Mouse (Mus musculus): ENCODE measurements around the gene Zfp952. TPM values are rescaled to one million over a fixed set of nuclear protein-coding genes. Genes with fewer than 3 reads are reported as not detected.

The Zfp952 gene
- total and polyA plus RNA-seq, 3 experiments, result 4.2 to 5.7 (median 5.5) TPM

GRCm38 (mm10) chr17:32947215-32947914 lies 45.6 kb upstream of the Zfp952 start, which contains the start of gene Cyp4f13 (continued):
- TF ChIP-seq NELFE (IDR thresholded peaks at IDR 0.05; ENCODE audit: low read depth, low read length), result peak; percentile 80

GRCm38 (mm10) chr17:32950136-32950535 lies 42.8 kb upstream of the Zfp952 start:
- Histone ChIP-seq H3K36me3 (replicated peaks in 1 of 2; ENCODE audit: control insufficient read depth in 1 of 2, insufficient read depth in 1 of 2, low read length in 1 of 2) (peaks cover 0 to 3% of the 10 kb centered on the region in 2 experiments), H3K27ac (ENCODE audit: insufficient read depth, low read depth) (no peak overlapping the region), H3K9me3 (replicated peaks; ENCODE audit: low read length) (no peaks in the 10 kb centered on the region), H3K4me2 (ENCODE audit: insufficient read depth, low read depth, poor library complexity, severe bottlenecking) (no peak overlapping the region), H3K27me3 (replicated peaks) (no peaks in the 10 kb centered on the region), H3K4me1 (ENCODE audit: control insufficient read depth in 1 of 2, insufficient read depth in 2 of 2) (peaks cover 9 to 22% of the 10 kb centered on the region in 2 experiments), H3K9ac (ENCODE audit: insufficient read depth, low read depth) (no peak overlapping the region), H3K79me2 (replicated peaks; ENCODE audit: control insufficient read depth, extremely low read depth, insufficient read depth, poor library complexity, severe bottlenecking) (no peaks in the 10 kb centered on the region), H3K4me3 (replicated peaks in 1 of 3; ENCODE audit: low read depth in 2 of 3, low read length in 2 of 3, poor library complexity in 1 of 3) (no peak overlapping the region)
- in situ Hi-C loops (cut with MboI; ENCODE audit: low pct_ligation_motif_present, low pct_unique_long_range_greater_than_20kb, low sequenced_read_pairs), result no loop called here
- no peak for DNase-seq (ENCODE audit: extremely low read depth)
- TF ChIP-seq CTCF (conservative IDR thresholded peaks at IDR 0.05 in 1 of 2, IDR thresholded peaks at IDR 0.05 in 1 of 2; ENCODE audit: low read depth in 2 of 2, low read length in 2 of 2) (no peak), JUND (conservative IDR thresholded peaks at IDR 0.05; ENCODE audit: low read depth, low read length) (no peak), USF1 (IDR thresholded peaks at IDR 0.05; ENCODE audit: low read depth, low read length) (no peak), MEF2A (IDR thresholded peaks at IDR 0.05; ENCODE audit: borderline replicate concordance, low read depth, low read length) (no peak), MYC (IDR thresholded peaks at IDR 0.05; ENCODE audit: low read depth, low read length) (no peak), NRF1 (IDR thresholded peaks at IDR 0.05; ENCODE audit: low read depth, low read length) (no peak), MAX (IDR thresholded peaks at IDR 0.05; ENCODE audit: low read length) (no peak), MAZ (IDR thresholded peaks at IDR 0.05; ENCODE audit: low read depth, low read length) (no peak)
- dilution Hi-C loops (cut with MboI; ENCODE audit: extremely low pct_ligation_motif_present, extremely low pct_unique_long_range_greater_than_20kb, low sequenced_read_pairs), result no loop called here

GRCm38 (mm10) chr17:32951006-32951405 lies 41.9 kb upstream of the Zfp952 start:
- no peaks in the 10 kb centered on the region for H3K9me3 ChIP-seq (replicated peaks; ENCODE audit: low read length)
- peaks cover 5 to 17% of the 10 kb centered on the region in 2 experiments for H3K4me1 ChIP-seq (ENCODE audit: control insufficient read depth in 1 of 2, insufficient read depth in 2 of 2)
- H3K79me2 ChIP-seq (replicated peaks; ENCODE audit: control insufficient read depth, extremely low read depth, insufficient read depth, poor library complexity, severe bottlenecking), result no peaks in the 10 kb centered on the region
- no peak for TF ChIP-seq USF1 (IDR thresholded peaks at IDR 0.05; ENCODE audit: low read depth, low read length)
- TF ChIP-seq ELF1 (IDR thresholded peaks at IDR 0.05; ENCODE audit: low read depth, low read length), result no peak
- TF ChIP-seq TCF12 (IDR thresholded peaks at IDR 0.05; ENCODE audit: low read depth, low read length), result no peak
- H3K4me2 ChIP-seq (ENCODE audit: insufficient read depth, low read depth, poor library complexity, severe bottlenecking), result no peak overlapping the region
- no peak overlapping the region for H3K27ac ChIP-seq (ENCODE audit: insufficient read depth, low read depth)
- no peak overlapping the region for H3K4me3 ChIP-seq (replicated peaks in 1 of 3; ENCODE audit: low read depth in 2 of 3, low read length in 2 of 3, poor library complexity in 1 of 3)
- H3K36me3 ChIP-seq (replicated peaks in 1 of 2; ENCODE audit: control insufficient read depth in 1 of 2, insufficient read depth in 1 of 2, low read length in 1 of 2), result peaks cover 0 to 4% of the 10 kb centered on the region in 2 experiments
- dilution Hi-C loops (cut with MboI; ENCODE audit: extremely low pct_ligation_motif_present, extremely low pct_unique_long_range_greater_than_20kb, low sequenced_read_pairs) (no loop called here), in situ Hi-C loops (cut with MboI; ENCODE audit: low pct_ligation_motif_present, low pct_unique_long_range_greater_than_20kb, low sequenced_read_pairs) (no loop called here)
- no peaks in the 10 kb centered on the region for H3K27me3 ChIP-seq (replicated peaks)
- no peak for DNase-seq (ENCODE audit: extremely low read depth)
- no peak overlapping the region for H3K9ac ChIP-seq (ENCODE audit: insufficient read depth, low read depth)

Data from CH12.LX (cell line).